Mouse (Mus musculus) kidney, adult 2 months (tissue): ENCODE data around the gene Gm5105. TPM values are rescaled to one million over a fixed set of nuclear protein-coding genes. Genes with fewer than 3 reads are reported as not detected.
A peak's percentile ranks its signal among the peaks of the same experiment; 100 is the strongest.

Experiments used
- DNase-seq: peaks from one replicate; pipeline ENCODE4 v3.0.0; 2021
- H3K27ac ChIP-seq: fragments of 200-500 bp; 2 replicates; pipeline ENCODE4 v1.5.1; 2012; ENCODE audit warnings: low read depth, low read length, control low read depth, inconsistent platforms; ENCODE audit not compliant: insufficient read depth
- H3K27me3 ChIP-seq: fragments of 200-500 bp; replicated peaks from 2 replicates; pipeline ENCODE4 v1.6.1; 2012; ENCODE audit warnings: mild to moderate bottlenecking, moderate library complexity, low read length, inconsistent platforms; ENCODE audit not compliant: control insufficient read depth, insufficient read depth
- H3K36me3 ChIP-seq: fragments of 200-500 bp; 2 replicates; pipeline ENCODE4 v1.6.1; 2012; ENCODE audit warnings: mild to moderate bottlenecking, moderate library complexity, low read length, inconsistent platforms; ENCODE audit not compliant: control insufficient read depth, insufficient read depth
- H3K4me1 ChIP-seq: fragments of 200-500 bp; 2 replicates; pipeline ENCODE4 v1.6.1; 2011; ENCODE audit warnings: low read length; ENCODE audit not compliant: control insufficient read depth, insufficient read depth
- H3K4me3 ChIP-seq: fragments of 200-500 bp; 2 replicates; pipeline ENCODE4 v1.5.1; 2011; ENCODE audit warnings: mild to moderate bottlenecking, low read depth, low read length, control low read depth; ENCODE audit not compliant: insufficient read depth
- CTCF ChIP-seq: fragments of 200-500 bp; conservative IDR thresholded peaks from 2 replicates; pipeline ENCODE4 v1.5.1; 2011; ENCODE audit warnings: low read depth, mild to moderate bottlenecking, control low read depth, low read length, moderate library complexity, mixed read lengths; ENCODE audit not compliant: insufficient read depth, insufficient read length
- POLR2A ChIP-seq: fragments of 200-500 bp; IDR thresholded peaks from one replicate; pipeline ENCODE4 v1.6.1; 2011; ENCODE audit warnings: low read depth, low read length, control low read depth
- WGBS: fragments of 180-500 bp; shearing (Covaris S2); methylation state at CpG from one replicate; pipeline ENCODE4 v1.1.7; 2018; 5-methylcytosine and 5-hydroxymethylcytosine counted together
- polyA plus RNA-seq: library from polyadenylated mRNA; depleted of rRNA; stranded (reverse); fragments of >200 nt; gene quantifications from 2 replicates; pipeline ENCODE4 v1.2.3, GENCODE M21; 2012

Gene Gm5105
- polyA plus RNA-seq, 1 experiment = not detected

DNA sequence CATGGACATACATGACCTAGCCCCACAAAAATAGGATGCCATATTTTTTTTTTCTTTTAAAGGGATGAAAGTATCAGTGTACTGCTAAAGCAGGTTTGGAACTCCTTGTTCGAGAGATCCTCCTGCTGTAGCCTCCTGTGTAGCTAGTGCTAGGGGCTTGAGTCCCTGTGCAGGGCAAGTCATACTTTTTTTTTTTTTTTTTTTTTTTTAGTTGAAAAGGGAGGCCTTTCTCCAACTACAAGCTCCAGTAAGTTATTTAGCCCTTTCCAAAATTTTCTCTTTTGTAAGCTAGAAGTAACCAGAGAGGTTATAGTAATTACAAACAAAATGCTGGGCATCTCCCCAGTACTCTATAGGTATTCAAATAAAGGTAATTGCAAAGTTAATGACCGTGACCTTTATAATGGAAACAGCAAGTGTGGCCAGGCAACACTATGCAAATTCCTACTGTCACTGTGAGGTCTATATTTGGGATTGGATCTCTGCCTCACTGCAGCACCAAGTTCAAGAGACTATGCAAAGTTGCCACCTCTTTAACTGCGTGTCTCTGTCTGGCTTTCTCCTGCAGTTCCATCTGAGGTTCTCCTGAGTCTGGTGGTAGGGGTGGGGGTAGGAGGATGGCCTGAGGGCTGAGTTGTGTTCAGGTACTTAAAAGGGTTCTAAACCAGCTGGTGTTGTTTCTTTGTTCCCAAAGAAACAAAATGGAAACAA lies 25.4 kb downstream of the Gm5105 start:
- no peak overlapping the region for H3K4me3 ChIP-seq
- no peaks in the 10 kb centered on the region for H3K36me3 ChIP-seq
- H3K27me3 ChIP-seq = no peaks in the 10 kb centered on the region
- H3K4me1 ChIP-seq = no peaks in the 10 kb centered on the region
- no peak for TF ChIP-seq CTCF
- TF ChIP-seq POLR2A = no peak
- WGBS = 62% methylated on average over 3 of the region's 3 CpGs
- DNase-seq = peak; percentile 19
- H3K27ac ChIP-seq = no peak overlapping the region

DNA sequence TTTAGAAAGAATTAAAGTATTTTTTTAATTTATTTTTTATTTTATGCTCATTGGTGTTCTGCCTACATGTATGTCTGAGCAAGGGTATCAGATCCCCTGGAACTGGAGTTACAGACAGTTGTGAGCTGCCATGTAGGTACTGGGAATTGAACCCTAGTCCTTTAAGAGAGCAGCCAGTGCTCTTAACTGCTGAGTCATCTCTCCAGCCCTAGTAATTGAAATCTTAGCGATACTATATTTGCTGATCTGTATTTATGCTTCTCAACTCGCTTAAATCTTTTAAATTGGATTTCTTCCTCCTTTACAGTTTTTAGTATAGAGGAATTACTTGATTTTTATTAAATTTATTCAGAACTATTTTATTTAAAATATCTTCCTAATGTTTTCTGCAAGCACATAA lies 26.2 kb downstream of the Gm5105 start:
- no peaks in the 10 kb centered on the region for H3K4me1 ChIP-seq
- no peaks in the 10 kb centered on the region for H3K36me3 ChIP-seq
- TF ChIP-seq POLR2A (no peak), CTCF (no peak)
- no peak overlapping the region for H3K4me3 ChIP-seq
- no peak overlapping the region for H3K27ac ChIP-seq
- no peak for DNase-seq
- no peaks in the 10 kb centered on the region for H3K27me3 ChIP-seq
- WGBS = 81% methylated on average over 2 of the region's 2 CpGs

DNA sequence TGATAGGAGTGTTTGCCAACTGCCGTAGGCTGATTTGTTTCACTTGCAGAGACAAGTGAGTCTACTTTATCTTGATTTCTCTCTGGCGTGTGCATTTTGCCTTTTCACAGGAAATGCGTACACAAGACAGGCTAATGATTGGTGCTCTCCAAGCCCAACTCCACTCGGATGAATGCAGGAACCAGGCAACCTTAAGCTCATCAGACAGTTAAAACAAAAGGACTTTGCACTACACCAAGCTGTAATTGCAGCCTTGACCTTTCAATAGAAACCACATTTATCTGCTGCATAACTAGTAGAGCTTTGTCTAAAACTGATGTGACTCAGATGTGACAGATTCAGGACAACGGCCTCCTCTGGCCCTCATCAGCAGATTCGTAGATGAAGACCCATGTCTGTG lies 33.2 kb downstream of the Gm5105 start:
- DNase-seq = no peak
- Histone ChIP-seq H3K27me3 (no peaks in the 10 kb centered on the region), H3K4me1 (no peaks in the 10 kb centered on the region), H3K27ac (no peak overlapping the region), H3K4me3 (no peak overlapping the region), H3K36me3 (no peaks in the 10 kb centered on the region)
- TF ChIP-seq CTCF = no peak
- no peak for TF ChIP-seq POLR2A
- WGBS = 80% methylated on average over 6 of the region's 6 CpGs

DNA sequence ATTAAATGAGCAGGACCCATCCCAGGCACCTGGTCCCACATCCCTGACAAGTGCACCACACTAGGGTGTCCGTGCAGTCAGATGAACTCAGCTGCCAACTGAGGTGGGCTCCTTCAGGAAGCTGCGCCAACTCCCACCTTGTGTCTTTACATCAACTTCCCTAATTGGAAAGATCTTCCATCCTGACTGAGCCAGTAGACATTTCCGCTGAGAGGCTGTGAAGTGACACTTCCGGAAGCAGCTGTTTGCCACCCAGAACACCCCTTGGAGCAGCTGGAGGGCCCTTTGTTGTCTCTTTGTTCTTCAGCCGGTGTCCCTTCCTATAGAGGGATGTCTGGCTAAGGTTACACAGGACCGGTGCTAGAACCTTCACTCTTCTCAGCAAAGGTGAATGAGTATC lies 36.6 kb downstream of the Gm5105 start:
- H3K27me3 ChIP-seq = no peaks in the 10 kb centered on the region
- H3K27ac ChIP-seq = no peak overlapping the region
- WGBS = 67% methylated on average over 6 of the region's 6 CpGs
- H3K4me3 ChIP-seq = no peak overlapping the region
- TF ChIP-seq POLR2A = no peak
- no peak for TF ChIP-seq CTCF
- no peaks in the 10 kb centered on the region for H3K4me1 ChIP-seq
- H3K36me3 ChIP-seq = no peaks in the 10 kb centered on the region
- DNase-seq = no peak

DNA sequence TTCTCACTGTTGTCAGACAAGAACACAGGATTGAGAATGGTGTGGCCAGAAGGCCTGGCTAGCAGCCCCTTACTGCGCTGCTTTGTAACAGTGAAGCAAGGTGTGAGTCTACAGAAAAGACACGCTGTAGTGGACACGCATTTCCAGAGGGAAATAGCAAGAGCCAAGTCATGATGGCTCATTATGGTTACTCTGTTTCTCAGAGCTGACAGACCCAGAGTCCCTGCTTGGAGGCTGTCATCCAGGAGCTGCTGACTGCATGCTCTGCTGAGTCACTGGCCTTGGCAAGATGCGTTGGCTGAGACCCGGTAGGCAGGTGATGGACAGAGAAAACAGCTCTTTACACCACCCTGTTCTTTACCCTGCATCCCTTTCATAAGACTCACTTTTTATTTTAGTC lies 37.8 kb downstream of the Gm5105 start:
- H3K36me3 ChIP-seq = no peaks in the 10 kb centered on the region
- DNase-seq = peak; percentile 72
- no peak overlapping the region for H3K4me3 ChIP-seq
- TF ChIP-seq CTCF = no peak
- TF ChIP-seq POLR2A = no peak
- H3K4me1 ChIP-seq = no peaks in the 10 kb centered on the region
- no peaks in the 10 kb centered on the region for H3K27me3 ChIP-seq
- WGBS = 81% methylated on average over 5 of the region's 5 CpGs
- H3K27ac ChIP-seq = no peak overlapping the region

DNA sequence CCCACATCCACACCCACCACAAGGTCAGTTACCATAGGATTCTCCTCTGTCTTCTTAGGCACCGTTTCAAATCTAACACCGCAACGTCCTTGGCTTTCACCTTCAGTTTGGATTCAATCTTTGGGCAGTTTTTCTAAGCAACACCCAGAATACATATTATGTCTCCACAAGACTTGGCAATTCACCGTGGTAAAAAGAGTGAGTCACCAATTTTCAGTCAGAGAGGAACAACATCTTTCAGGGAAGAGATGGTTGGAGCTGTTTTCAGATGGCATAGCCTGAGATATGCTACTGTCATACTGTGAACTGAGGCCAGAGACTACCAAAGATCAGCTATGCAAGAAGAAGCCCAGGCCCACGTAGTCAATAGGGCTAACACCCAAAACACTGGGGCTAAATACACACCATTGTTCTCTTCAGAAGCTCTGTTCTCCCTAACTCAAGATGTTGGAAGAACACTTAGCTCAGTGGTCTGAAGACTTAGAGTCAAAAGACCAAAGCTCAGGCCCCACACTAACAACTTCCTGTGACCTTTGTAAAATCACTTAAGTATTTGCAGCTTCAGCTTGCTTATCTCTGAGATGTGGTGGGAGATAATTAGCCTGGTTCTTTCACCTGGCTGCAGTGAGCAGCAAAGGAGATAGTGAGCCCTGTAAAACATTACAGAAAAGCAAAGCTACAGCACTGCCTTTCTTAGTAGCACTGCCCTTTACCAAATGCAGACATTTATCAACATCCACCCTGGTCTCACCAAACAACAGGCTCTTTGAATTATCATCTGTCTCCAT lies 39.4 kb downstream of the Gm5105 start:
- 83% methylated on average over 5 of the region's 5 CpGs for WGBS
- no peak overlapping the region for H3K4me3 ChIP-seq
- H3K36me3 ChIP-seq = no peaks in the 10 kb centered on the region
- no peak for DNase-seq
- no peaks in the 10 kb centered on the region for H3K4me1 ChIP-seq
- TF ChIP-seq CTCF (no peak), POLR2A (no peak)
- H3K27ac ChIP-seq = no peak overlapping the region
- no peaks in the 10 kb centered on the region for H3K27me3 ChIP-seq

DNA sequence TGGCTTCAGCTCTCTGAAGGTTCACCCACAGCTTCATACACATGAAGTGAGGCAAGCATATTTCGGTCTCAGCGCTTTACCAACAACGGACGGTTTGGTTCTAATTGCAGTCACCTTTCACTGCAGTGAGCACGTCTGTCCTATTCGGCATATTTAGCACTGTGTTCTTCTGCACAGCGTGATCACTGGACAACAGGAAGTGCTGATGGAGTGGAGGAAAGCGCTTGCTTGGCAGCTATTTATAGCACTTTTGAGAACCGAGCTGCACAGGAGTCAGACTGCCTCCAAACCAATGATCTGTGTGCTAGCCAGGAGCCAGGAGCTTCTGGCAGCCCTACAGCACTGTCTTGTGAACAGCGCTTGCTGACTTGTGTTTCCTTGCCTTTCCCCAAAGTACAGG lies 40.9 kb downstream of the Gm5105 start:
- no peaks in the 10 kb centered on the region for H3K36me3 ChIP-seq
- peak; percentile 9 for DNase-seq
- H3K4me3 ChIP-seq = no peak overlapping the region
- H3K27me3 ChIP-seq = no peaks in the 10 kb centered on the region
- no peaks in the 10 kb centered on the region for H3K4me1 ChIP-seq
- 56% methylated on average over 10 of the region's 10 CpGs for WGBS
- H3K27ac ChIP-seq = no peak overlapping the region
- TF ChIP-seq CTCF (no peak), POLR2A (no peak)
